In genomic region chr6:117544276-117545196, GRCm38 (mm10) we compare ENCODE assay signal across 18 mouse cellular contexts.
"Had no signal": no experiment of that assay in that cellular context is flagged by ENCODE, and none has a peak within 500 bp of the region (broad histone marks: within the 10 kb centered on the region; RNA-seq: fewer than 3 reads in every experiment).

No protein-coding gene starts in this region.

- H3K4me1 ChIP-seq: kidney, embryonic 15.5 days; limb, embryonic 12.5 days; liver, embryonic 13.5 days; lung, embryonic 15.5 days; megakaryocyte, embryonic 14.5 days; midbrain, embryonic 15.5 days; neural tube, embryonic 13.5 days; stomach, embryonic 15.5 days had no signal

- H3K36me3 ChIP-seq: kidney, embryonic 15.5 days; limb, embryonic 12.5 days; liver, embryonic 13.5 days; lung, embryonic 15.5 days; midbrain, embryonic 15.5 days; neural tube, embryonic 13.5 days; stomach, embryonic 15.5 days had no signal

- H3K27me3 ChIP-seq: limb, embryonic 12.5 days; liver, embryonic 13.5 days; lung, embryonic 15.5 days; megakaryocyte, embryonic 14.5 days; midbrain, embryonic 15.5 days; stomach, embryonic 15.5 days had no signal

- ATAC-seq: liver, postnatal 0 days; midbrain, embryonic 15.5 days had no signal

- H3K9me3 ChIP-seq: kidney, embryonic 15.5 days; limb, embryonic 12.5 days; liver, embryonic 13.5 days; lung, embryonic 15.5 days; midbrain, embryonic 15.5 days; stomach, embryonic 15.5 days had no signal

- DNase-seq: kidney, postnatal 14 days; liver; liver, embryonic 13.5 days; liver, postnatal 0 days; lung, postnatal 14 days; retina, postnatal 1 day; right cerebral cortex, postnatal 4 days; thymus, adult 18-20 months; thymus, postnatal 14 days had no signal

- H3K9ac ChIP-seq: kidney, embryonic 15.5 days; limb, embryonic 12.5 days; liver, embryonic 13.5 days; liver, postnatal 0 days; lung, embryonic 15.5 days; midbrain, embryonic 15.5 days; neural tube, embryonic 13.5 days; stomach, embryonic 15.5 days had no signal

- H3K4me2 ChIP-seq: kidney, embryonic 15.5 days; limb, embryonic 12.5 days; liver, embryonic 13.5 days; lung, embryonic 15.5 days; midbrain, embryonic 11.5 days; midbrain, embryonic 15.5 days; neural tube, embryonic 13.5 days; stomach, embryonic 15.5 days had no signal

- H3K27ac ChIP-seq: kidney, embryonic 15.5 days; limb, embryonic 12.5 days; liver, embryonic 13.5 days; lung, embryonic 15.5 days; macrophage; midbrain, embryonic 15.5 days; neural tube, embryonic 13.5 days; stomach, embryonic 15.5 days had no signal

- H3K4me3 ChIP-seq: kidney, embryonic 15.5 days; limb, embryonic 12.5 days; liver, embryonic 13.5 days; lung, embryonic 15.5 days; megakaryocyte, embryonic 14.5 days; midbrain, embryonic 15.5 days; neural tube, embryonic 13.5 days; stomach, embryonic 15.5 days had no signal
